ENCODE assay signal across 21 mouse cellular contexts in genomic region chr6:6871692-6872091, GRCm38 (mm10). TPM values are rescaled to one million over a fixed set of nuclear protein-coding genes. Genes with fewer than 3 reads are reported as not detected.
"Had no signal": no experiment of that assay in that cellular context is flagged by ENCODE, and none has a peak within 500 bp of the region (broad histone marks: within the 10 kb centered on the region; RNA-seq: fewer than 3 reads in every experiment).

No protein-coding gene starts in this region.

- H3K4me1 ChIP-seq: liver, embryonic 13.5 days; lung, embryonic 15.5 days; neural tube, embryonic 13.5 days; stomach, embryonic 15.5 days had no signal

- H3K27ac ChIP-seq: kidney, postnatal 0 days; limb, embryonic 12.5 days; liver, embryonic 13.5 days; lung, embryonic 15.5 days; macrophage; neural tube, embryonic 13.5 days; stomach, embryonic 15.5 days had no signal

- H3K36me3 ChIP-seq: liver, embryonic 13.5 days; lung, embryonic 15.5 days; neural tube, embryonic 13.5 days; stomach, embryonic 15.5 days had no signal

- DNase-seq: kidney, adult 9 months; layer of hippocampus, postnatal 36 days; liver; liver, embryonic 13.5 days; liver, postnatal 0 days; lung, postnatal 14 days; right cerebral cortex, postnatal 4 days; spleen, adult 18-20 months; thymus, adult 2 months; thymus, postnatal 25 days had no signal

- ATAC-seq: liver, postnatal 0 days; midbrain, embryonic 16.5 days had no signal

- H3K4me3 ChIP-seq: limb, embryonic 12.5 days; liver, embryonic 13.5 days; lung, embryonic 15.5 days; megakaryocyte, embryonic 14.5 days; neural tube, embryonic 13.5 days; stomach, embryonic 15.5 days had no signal

- H3K9me3 ChIP-seq: limb, embryonic 12.5 days; liver, embryonic 13.5 days; lung, embryonic 15.5 days; neural tube, embryonic 13.5 days; stomach, embryonic 15.5 days had no signal

- H3K4me2 ChIP-seq: limb, embryonic 12.5 days; liver, embryonic 13.5 days; lung, embryonic 15.5 days; midbrain, embryonic 11.5 days; neural tube, embryonic 13.5 days; stomach, embryonic 15.5 days had no signal

- H3K9ac ChIP-seq: limb, embryonic 12.5 days; liver, embryonic 13.5 days; liver, postnatal 0 days; lung, embryonic 15.5 days; neural tube, embryonic 13.5 days; stomach, embryonic 15.5 days had no signal

RNA-seq across cellular contexts. Expression of gene Dlx6, which starts 8.6 kb away (rescaled TPM):
- polyA plus RNA-seq: kidney, postnatal 0 days; large intestine, adult 2 months; liver, embryonic 13.5 days; liver, postnatal 0 days; lung, embryonic 15.5 days; macrophage; neural tube, embryonic 13.5 days; thymus, adult 2 months; urinary bladder, adult 2 months had no signal

RNA-seq across cellular contexts. Expression of gene Dlx5, which starts 10.2 kb away (rescaled TPM):
- polyA plus RNA-seq: liver, embryonic 13.5 days; liver, postnatal 0 days; macrophage; urinary bladder, adult 2 months had no signal
